Mouse (Mus musculus): ENCODE measurements at regions not wholly inside any gene's neighbourhood (a gene's known extent, or its start where the extent isn't known, plus 50 kb on each side); places are given as distances from the start of the nearest gene placed in this dataset.

DNA sequence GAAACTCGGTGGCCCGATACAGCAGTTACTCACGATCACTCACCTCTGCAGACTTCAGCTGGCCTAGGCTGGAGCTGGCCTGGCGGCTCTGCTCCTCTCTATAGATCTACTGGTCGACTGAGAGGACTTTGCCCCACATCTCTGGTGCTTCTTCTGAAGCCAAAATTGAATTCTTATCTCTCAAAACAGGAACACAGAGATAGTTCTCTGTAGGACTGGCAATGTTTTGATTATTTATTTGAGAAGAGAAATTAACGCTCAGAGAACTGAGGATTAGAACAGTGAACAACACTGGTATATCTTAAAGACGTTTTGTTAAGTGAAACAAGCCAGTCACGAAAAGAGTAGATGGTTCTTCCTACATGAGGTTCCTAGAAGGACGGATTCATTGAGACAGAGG, 59.3 kb upstream of the Sv2b start:
- no peak for TF ChIP-seq GATA1 (IDR thresholded peaks at IDR 0.05; ENCODE audit: borderline replicate concordance, low read length)
- TF ChIP-seq FLI1 (IDR thresholded peaks at IDR 0.05; ENCODE audit: low read length), result no peak

Data from megakaryocyte, embryonic 14.5 days (primary cell).